Mouse (Mus musculus): ENCODE measurements around the gene Rfx5. TPM values are rescaled to one million over a fixed set of nuclear protein-coding genes. Genes with fewer than 3 reads are reported as not detected.
"Not testable (repeated sequence)": the region's sequence is repeated elsewhere in the genome, so short reads cannot be mapped to it uniquely, and the experiment has no call there.

Gene Rfx5
- polyA plus RNA-seq, 1 experiment from 2014 or later = 10.8 TPM

- 82% methylated on average over 7 of the region's 9 CpGs for WGBS
Observed at GRCm38 (mm10) chr3:94942211-94942967, 11.5 kb upstream of the Rfx5 start.

GRCm38 (mm10) chr3:94943706-94944105, 10.2 kb upstream of the Rfx5 start:
- H3K4me1 ChIP-seq (ENCODE audit: control insufficient read depth, insufficient read depth, low read length); H3K27me3 ChIP-seq (ENCODE audit: control insufficient read depth, insufficient read depth, low read length); H3K36me3 ChIP-seq (replicated peaks; ENCODE audit: control insufficient read depth, insufficient read depth, low read depth, low read length); DNase-seq (ENCODE audit: low spot score); H3K27ac ChIP-seq (replicated peaks; ENCODE audit: low read depth, low read length); H3K4me3 ChIP-seq (ENCODE audit: low read depth, low read length); ATAC-seq (replicated peaks; ENCODE audit: insufficient number of reproducible peaks, low FRiP score, low TSS enrichment, low read depth); H3K4me2 ChIP-seq (ENCODE audit: low read depth, low read length); H3K9ac ChIP-seq (replicated peaks; ENCODE audit: low read length); H3K9me3 ChIP-seq (replicated peaks; ENCODE audit: control insufficient read depth, low read length): not testable (repeated sequence)
- WGBS = 32% methylated on average over 4 of the region's 4 CpGs

More at GRCm38 (mm10) chr3:94942211-94942967, 11.5 kb upstream of the Rfx5 start:
- H3K4me3 ChIP-seq (ENCODE audit: low read depth, low read length); H3K9me3 ChIP-seq (replicated peaks; ENCODE audit: control insufficient read depth, low read length); H3K27me3 ChIP-seq (ENCODE audit: control insufficient read depth, insufficient read depth, low read length); H3K9ac ChIP-seq (replicated peaks; ENCODE audit: low read length); H3K36me3 ChIP-seq (replicated peaks; ENCODE audit: control insufficient read depth, insufficient read depth, low read depth, low read length); ATAC-seq (replicated peaks; ENCODE audit: insufficient number of reproducible peaks, low FRiP score, low TSS enrichment, low read depth); H3K4me1 ChIP-seq (ENCODE audit: control insufficient read depth, insufficient read depth, low read length); H3K27ac ChIP-seq (replicated peaks; ENCODE audit: low read depth, low read length); H3K4me2 ChIP-seq (ENCODE audit: low read depth, low read length); DNase-seq (ENCODE audit: low spot score): not testable (repeated sequence)

GRCm38 (mm10) chr3:94948066-94948614, 5.7 kb upstream of the Rfx5 start:
- Histone ChIP-seq H3K36me3 (replicated peaks; ENCODE audit: control insufficient read depth, insufficient read depth, low read depth, low read length) (no peaks in the 10 kb centered on the region), H3K27me3 (ENCODE audit: control insufficient read depth, insufficient read depth, low read length) (no peaks in the 10 kb centered on the region), H3K4me1 (ENCODE audit: control insufficient read depth, insufficient read depth, low read length) (no peaks in the 10 kb centered on the region), H3K27ac (replicated peaks; ENCODE audit: low read depth, low read length) (no peak overlapping the region), H3K9ac (replicated peaks; ENCODE audit: low read length) (no peak overlapping the region), H3K4me2 (ENCODE audit: low read depth, low read length) (no peak overlapping the region), H3K4me3 (ENCODE audit: low read depth, low read length) (no peak overlapping the region), H3K9me3 (replicated peaks; ENCODE audit: control insufficient read depth, low read length) (no peaks in the 10 kb centered on the region)
- ATAC-seq (replicated peaks; ENCODE audit: insufficient number of reproducible peaks, low FRiP score, low TSS enrichment, low read depth) = no peak
- peak; percentile 12 for DNase-seq (ENCODE audit: low spot score)
- WGBS = 71% methylated on average over 3 of the region's 3 CpGs

GRCm38 (mm10) chr3:94949645-94950044, 4.2 kb upstream of the Rfx5 start:
- H3K9me3 ChIP-seq (replicated peaks; ENCODE audit: control insufficient read depth, low read length) = no peaks in the 10 kb centered on the region
- H3K9ac ChIP-seq (replicated peaks; ENCODE audit: low read length) = no peak overlapping the region
- no peak overlapping the region for H3K4me2 ChIP-seq (ENCODE audit: low read depth, low read length)
- 82% methylated on average over 3 of the region's 3 CpGs for WGBS
- DNase-seq (ENCODE audit: low spot score) = no peak
- H3K27ac ChIP-seq (replicated peaks; ENCODE audit: low read depth, low read length) = no peak overlapping the region
- H3K27me3 ChIP-seq (ENCODE audit: control insufficient read depth, insufficient read depth, low read length) = no peaks in the 10 kb centered on the region
- H3K36me3 ChIP-seq (replicated peaks; ENCODE audit: control insufficient read depth, insufficient read depth, low read depth, low read length) = no peaks in the 10 kb centered on the region
- no peaks in the 10 kb centered on the region for H3K4me1 ChIP-seq (ENCODE audit: control insufficient read depth, insufficient read depth, low read length)
- H3K4me3 ChIP-seq (ENCODE audit: low read depth, low read length) = no peak overlapping the region
- no peak for ATAC-seq (replicated peaks; ENCODE audit: insufficient number of reproducible peaks, low FRiP score, low TSS enrichment, low read depth)

- no peaks in the 10 kb centered on the region for H3K9me3 ChIP-seq (replicated peaks; ENCODE audit: control insufficient read depth, low read length)
- no peak overlapping the region for H3K9ac ChIP-seq (replicated peaks; ENCODE audit: low read length)
- H3K4me2 ChIP-seq (ENCODE audit: low read depth, low read length) = peak overlapping the region; percentile 28
- H3K27ac ChIP-seq (replicated peaks; ENCODE audit: low read depth, low read length) = no peak overlapping the region
- WGBS = 60% methylated on average over 5 of the region's 5 CpGs
- H3K4me1 ChIP-seq (ENCODE audit: control insufficient read depth, insufficient read depth, low read length) = no peaks in the 10 kb centered on the region
- H3K4me3 ChIP-seq (ENCODE audit: low read depth, low read length) = no peak overlapping the region; the same call in 1 of the 2 replicates
- no peak for ATAC-seq (replicated peaks; ENCODE audit: insufficient number of reproducible peaks, low FRiP score, low TSS enrichment, low read depth)
- peak; percentile 48 for DNase-seq (ENCODE audit: low spot score)
- H3K36me3 ChIP-seq (replicated peaks; ENCODE audit: control insufficient read depth, insufficient read depth, low read depth, low read length) = peaks cover 3% of the 10 kb centered on the region
- H3K27me3 ChIP-seq (ENCODE audit: control insufficient read depth, insufficient read depth, low read length) = no peaks in the 10 kb centered on the region
Observed at GRCm38 (mm10) chr3:94952806-94953205, 1.1 kb upstream of the Rfx5 start.

GRCm38 (mm10) chr3:94953384-94953763, 501 bp upstream of the Rfx5 start:
- H3K4me2 ChIP-seq (ENCODE audit: low read depth, low read length) = peak overlapping the region; percentile 28
- H3K4me3 ChIP-seq (ENCODE audit: low read depth, low read length) = peak overlapping the region; percentile 52
- H3K27me3 ChIP-seq (ENCODE audit: control insufficient read depth, insufficient read depth, low read length) = no peaks in the 10 kb centered on the region
- no peaks in the 10 kb centered on the region for H3K4me1 ChIP-seq (ENCODE audit: control insufficient read depth, insufficient read depth, low read length)
- ATAC-seq (replicated peaks; ENCODE audit: insufficient number of reproducible peaks, low FRiP score, low TSS enrichment, low read depth) (no peak; the same call in 1 of the 2 replicates), DNase-seq (ENCODE audit: low spot score) (no peak)
- H3K27ac ChIP-seq (replicated peaks; ENCODE audit: low read depth, low read length) = peak overlapping the region; percentile 22; the same call in 1 of the 2 replicates
- H3K9ac ChIP-seq (replicated peaks; ENCODE audit: low read length) = peak overlapping the region; percentile 68
- WGBS = 16% methylated on average over 9 of the region's 9 CpGs
- no peaks in the 10 kb centered on the region for H3K9me3 ChIP-seq (replicated peaks; ENCODE audit: control insufficient read depth, low read length)
- H3K36me3 ChIP-seq (replicated peaks; ENCODE audit: control insufficient read depth, insufficient read depth, low read depth, low read length) = peaks cover 5% of the 10 kb centered on the region

- Histone ChIP-seq H3K4me1 (ENCODE audit: control insufficient read depth, insufficient read depth, low read length) (no peaks in the 10 kb centered on the region), H3K27me3 (ENCODE audit: control insufficient read depth, insufficient read depth, low read length) (no peaks in the 10 kb centered on the region), H3K9ac (replicated peaks; ENCODE audit: low read length) (no peak overlapping the region), H3K4me3 (ENCODE audit: low read depth, low read length) (no peak overlapping the region), H3K36me3 (replicated peaks; ENCODE audit: control insufficient read depth, insufficient read depth, low read depth, low read length) (peaks cover 10% of the 10 kb centered on the region), H3K9me3 (replicated peaks; ENCODE audit: control insufficient read depth, low read length) (no peaks in the 10 kb centered on the region), H3K4me2 (ENCODE audit: low read depth, low read length) (no peak overlapping the region), H3K27ac (replicated peaks; ENCODE audit: low read depth, low read length) (no peak overlapping the region)
- DNase-seq (ENCODE audit: low spot score) = no peak
- WGBS = 92% methylated on average over 8 of the region's 8 CpGs
- no peak for ATAC-seq (replicated peaks; ENCODE audit: insufficient number of reproducible peaks, low FRiP score, low TSS enrichment, low read depth)
Observed at GRCm38 (mm10) chr3:94958295-94958694, 4.4 kb downstream of the Rfx5 start.

- DNase-seq (ENCODE audit: low spot score) (no peak), ATAC-seq (replicated peaks; ENCODE audit: insufficient number of reproducible peaks, low FRiP score, low TSS enrichment, low read depth) (no peak)
- H3K36me3 ChIP-seq (replicated peaks; ENCODE audit: control insufficient read depth, insufficient read depth, low read depth, low read length) = peaks cover 10% of the 10 kb centered on the region
- no peaks in the 10 kb centered on the region for H3K4me1 ChIP-seq (ENCODE audit: control insufficient read depth, insufficient read depth, low read length)
- no peak overlapping the region for H3K4me3 ChIP-seq (ENCODE audit: low read depth, low read length)
- 61% methylated on average over 8 of the region's 8 CpGs for WGBS
- H3K27ac ChIP-seq (replicated peaks; ENCODE audit: low read depth, low read length) = no peak overlapping the region
- no peak overlapping the region for H3K4me2 ChIP-seq (ENCODE audit: low read depth, low read length)
- H3K27me3 ChIP-seq (ENCODE audit: control insufficient read depth, insufficient read depth, low read length) = no peaks in the 10 kb centered on the region
- no peaks in the 10 kb centered on the region for H3K9me3 ChIP-seq (replicated peaks; ENCODE audit: control insufficient read depth, low read length)
- no peak overlapping the region for H3K9ac ChIP-seq (replicated peaks; ENCODE audit: low read length)
Observed at GRCm38 (mm10) chr3:94959871-94960270, 6.0 kb downstream of the Rfx5 start.
